Mouse (Mus musculus) liver, adult 2 months (tissue): Measurements from ENCODE around the gene Cenpo. TPM values are rescaled to one million over a fixed set of nuclear protein-coding genes. Genes with fewer than 3 reads are reported as not detected.

Experiments
- DNase-seq: peaks from one replicate; pipeline ENCODE4 v3.0.0-alpha.2; 2011; ENCODE audit warnings: low read depth, low spot score; ENCODE audit errors: extremely low read depth
- H3K27ac ChIP-seq: fragments of 200-500 bp; replicated peaks from 2 replicates; pipeline ENCODE4 v1.5.1; 2012; ENCODE audit warnings: low read depth, mild to moderate bottlenecking, control low read depth, inconsistent platforms, low read length; ENCODE audit not compliant: insufficient read depth
- H3K27me3 ChIP-seq: fragments of 200-500 bp; 2 replicates; pipeline ENCODE4 v1.6.1; 2012; ENCODE audit warnings: mild to moderate bottlenecking, moderate library complexity, low read length, inconsistent platforms; ENCODE audit not compliant: control insufficient read depth, insufficient read depth
- H3K36me3 ChIP-seq: fragments of 200-500 bp; 2 replicates; pipeline ENCODE4 v1.6.1; 2012; ENCODE audit warnings: low read length, inconsistent platforms; ENCODE audit not compliant: control insufficient read depth, insufficient read depth
- H3K4me1 ChIP-seq: fragments of 200-500 bp; 2 replicates; pipeline ENCODE4 v1.6.1; 2011; ENCODE audit warnings: low read length; ENCODE audit not compliant: control insufficient read depth, insufficient read depth
- H3K4me3 ChIP-seq: fragments of 200-500 bp; 2 replicates; pipeline ENCODE4 v1.5.1; 2011; ENCODE audit warnings: low read depth, mild to moderate bottlenecking, control low read depth, low read length, moderate library complexity; ENCODE audit not compliant: insufficient read depth
- H3K79me2 ChIP-seq: fragments of 200-500 bp; 2 replicates; pipeline ENCODE4 v1.6.1; 2012; ENCODE audit warnings: inconsistent platforms, mild to moderate bottlenecking, low read length, moderate library complexity; ENCODE audit not compliant: control insufficient read depth, insufficient read depth
- H3K9ac ChIP-seq: fragments of 200-500 bp; 2 replicates; pipeline ENCODE4 v1.6.1; 2012; ENCODE audit warnings: low read depth, mild to moderate bottlenecking, control low read depth, inconsistent platforms, low read length
- CTCF ChIP-seq: fragments of 200-500 bp; IDR thresholded peaks from 2 replicates; pipeline ENCODE4 v1.5.1; 2011; ENCODE audit warnings: low read depth, low read length, control low read depth
- POLR2A ChIP-seq: fragments of 200-500 bp; IDR thresholded peaks from 2 replicates; pipeline ENCODE4 v1.6.1; 2011; ENCODE audit warnings: low read length, control low read depth; ENCODE audit not compliant: insufficient read depth; ENCODE audit errors: extremely low read depth
- WGBS: fragments of 180-500 bp; shearing (Covaris S2); methylation state at CpG from one replicate; pipeline ENCODE4 v1.1.7; 2018; 5-methylcytosine and 5-hydroxymethylcytosine counted together
- polyA plus RNA-seq: library from polyadenylated mRNA; depleted of rRNA; stranded (reverse); fragments of >200 nt; gene quantifications from 2 replicates; pipeline ENCODE4 v1.2.3, GENCODE M21; 2012
- total RNA-seq: library from RNA; depleted of rRNA; stranded (reverse); fragments of >200 nt; gene quantifications from 2 replicates; pipeline ENCODE4 v1.2.3, GENCODE M21; 2014

Cenpo gene
- total and polyA plus RNA-seq, 2 experiments, result 2.9 to 4.0 TPM

- Histone ChIP-seq H3K27ac (no peak overlapping the region), H3K9ac (no peak overlapping the region), H3K4me3 (no peak overlapping the region), H3K36me3 (peaks cover 2% of the 10 kb centered on the region; the same call in 1 of the 2 replicates), H3K27me3 (no peaks in the 10 kb centered on the region), H3K4me1 (peaks cover 5% of the 10 kb centered on the region; the same call in 1 of the 2 replicates), H3K79me2 (peaks cover 5% of the 10 kb centered on the region; the same call in 1 of the 2 replicates)
- TF ChIP-seq POLR2A, result no peak
- TF ChIP-seq CTCF, result no peak
- WGBS, result 38% methylated on average over 4 of the region's 4 CpGs
- DNase-seq, result peak; percentile 9
Observed at GRCm38 (mm10) chr12:4232777-4233176, 1.3 kb downstream of the Cenpo start.

GRCm38 (mm10) chr12:4230156-4230555 lies 3.9 kb downstream of the Cenpo start:
- Histone ChIP-seq H3K4me1 (peaks cover 5% of the 10 kb centered on the region; the same call in 1 of the 2 replicates), H3K36me3 (peaks cover 7% of the 10 kb centered on the region; the same call in 1 of the 2 replicates), H3K9ac (no peak overlapping the region), H3K27me3 (no peaks in the 10 kb centered on the region), H3K27ac (no peak overlapping the region), H3K4me3 (no peak overlapping the region), H3K79me2 (peaks cover 6% of the 10 kb centered on the region; the same call in 1 of the 2 replicates)
- DNase-seq, result no peak
- no peak for TF ChIP-seq CTCF
- TF ChIP-seq POLR2A, result no peak
- 92% methylated on average over 7 of the region's 7 CpGs for WGBS

- 83% methylated on average over 8 of the region's 8 CpGs for WGBS
- no peak overlapping the region for H3K9ac ChIP-seq
- no peaks in the 10 kb centered on the region for H3K4me1 ChIP-seq
- no peak for TF ChIP-seq POLR2A
- no peak for TF ChIP-seq CTCF
- H3K27ac ChIP-seq, result no peak overlapping the region
- H3K27me3 ChIP-seq, result no peaks in the 10 kb centered on the region
- no peak for DNase-seq
- no peaks in the 10 kb centered on the region for H3K79me2 ChIP-seq
- H3K36me3 ChIP-seq, result peaks cover 9% of the 10 kb centered on the region
- no peak overlapping the region for H3K4me3 ChIP-seq
Observed at GRCm38 (mm10) chr12:4212908-4213307, 21.2 kb downstream of the Cenpo start.

- H3K27me3 ChIP-seq, result no peaks in the 10 kb centered on the region
- TF ChIP-seq POLR2A (no peak), CTCF (0 out of 2 replicates have a peak, but pooled peaks have one; percentile 32)
- H3K27ac ChIP-seq, result no peak overlapping the region
- H3K36me3 ChIP-seq, result peaks cover 6% of the 10 kb centered on the region
- no peaks in the 10 kb centered on the region for H3K79me2 ChIP-seq
- no peak overlapping the region for H3K9ac ChIP-seq
- DNase-seq, result peak; percentile 43
- no peak overlapping the region for H3K4me3 ChIP-seq
- 85% methylated on average over 9 of the region's 9 CpGs for WGBS
- H3K4me1 ChIP-seq, result no peaks in the 10 kb centered on the region
Observed at GRCm38 (mm10) chr12:4211174-4211573, 22.9 kb downstream of the Cenpo start.

- H3K4me3 ChIP-seq, result no peak overlapping the region
- peaks cover 6% of the 10 kb centered on the region; the same call in 1 of the 2 replicates for H3K4me1 ChIP-seq
- H3K36me3 ChIP-seq, result peaks cover 2% of the 10 kb centered on the region; the same call in 1 of the 2 replicates
- H3K9ac ChIP-seq, result no peak overlapping the region
- H3K79me2 ChIP-seq, result no peaks in the 10 kb centered on the region
- H3K27ac ChIP-seq, result no peak overlapping the region
- no peak for TF ChIP-seq CTCF
- no peak for TF ChIP-seq POLR2A
- 96% methylated on average over 9 of the region's 9 CpGs for WGBS
- no peak for DNase-seq
- no peaks in the 10 kb centered on the region for H3K27me3 ChIP-seq
Observed at GRCm38 (mm10) chr12:4209196-4209595, 24.9 kb downstream of the Cenpo start.

GRCm38 (mm10) chr12:4208405-4209133 lies 25.5 kb downstream of the Cenpo start:
- Histone ChIP-seq H3K9ac (no peak overlapping the region), H3K79me2 (no peaks in the 10 kb centered on the region), H3K4me1 (peaks cover 6% of the 10 kb centered on the region; the same call in 1 of the 2 replicates), H3K27ac (no peak overlapping the region), H3K36me3 (peaks cover 2% of the 10 kb centered on the region; the same call in 1 of the 2 replicates), H3K27me3 (no peaks in the 10 kb centered on the region), H3K4me3 (no peak overlapping the region)
- DNase-seq, result peak; percentile 22
- peak; percentile 39 for TF ChIP-seq CTCF
- no peak for TF ChIP-seq POLR2A
- 78% methylated on average over 15 of the region's 15 CpGs for WGBS
